Mouse (Mus musculus): Measurements from ENCODE around the gene Cmc1.

DNA sequence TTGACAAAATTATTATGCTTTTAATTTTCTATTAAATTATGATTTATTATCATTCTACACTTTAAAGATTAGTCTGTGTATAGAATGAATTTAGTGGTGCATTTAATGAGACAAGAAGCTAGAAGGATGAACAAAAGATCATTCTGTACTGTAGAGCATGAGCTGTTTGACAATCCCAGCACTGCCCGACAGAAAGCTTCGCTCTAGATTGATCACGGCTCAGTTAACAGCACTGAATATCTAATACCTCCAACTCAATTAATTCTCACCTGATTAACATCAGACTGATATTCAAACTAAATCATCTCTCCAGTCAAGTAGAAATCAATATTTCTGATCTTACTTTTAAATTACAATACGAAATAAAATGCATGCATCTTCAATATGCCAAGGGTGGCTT is 66.1 kb downstream of the Cmc1 start:
- TF ChIP-seq USF2 (conservative IDR thresholded peaks at IDR 0.05; ENCODE audit: low read depth, low read length) (no peak), USF1 (IDR thresholded peaks at IDR 0.05; ENCODE audit: low read depth, low read length) (no peak), E2F4 (IDR thresholded peaks at IDR 0.05; ENCODE audit: insufficient replicate concordance, low read depth, low read length) (no peak), POLR2A (IDR thresholded peaks at IDR 0.05; ENCODE audit: low read depth, low read length) (no peak), MXI1 (IDR thresholded peaks at IDR 0.05; ENCODE audit: low read depth, low read length) (no peak), ZMIZ1 (IDR thresholded peaks at IDR 0.05; ENCODE audit: low read depth, low read length) (no peak), HCFC1 (IDR thresholded peaks at IDR 0.05; ENCODE audit: low read depth, low read length) (no peak), ZNF384 (IDR thresholded peaks at IDR 0.05; ENCODE audit: low read depth, low read length) (no peak), CTCF (conservative IDR thresholded peaks at IDR 0.05 in 1 of 2, IDR thresholded peaks at IDR 0.05 in 1 of 2; ENCODE audit: low read depth in 2 of 2, low read length in 2 of 2) (no peak), ETS1 (conservative IDR thresholded peaks at IDR 0.05; ENCODE audit: low read depth, low read length) (no peak)
